Mouse (Mus musculus) layer of hippocampus, adult 2 months (tissue): ENCODE results near the gene Rhox4e. TPM values are rescaled to one million over a fixed set of nuclear protein-coding genes. Genes with fewer than 3 reads are reported as not detected.
"Not testable (repeated sequence)": the region's sequence is repeated elsewhere in the genome, so short reads cannot be mapped to it uniquely, and the experiment has no call there.

Experiments used
- DNase-seq, 2 experiments: peaks; one replicate each; pipeline ENCODE4 v3.0.0; 2022; ENCODE audit warnings: low spot score in 2 of 2
- H3K27ac ChIP-seq: fragments of 200-600 bp; 2 replicates; pipeline ENCODE4 v1.8.1; 2022
- H3K4me3 ChIP-seq: fragments of 200-600 bp; 2 replicates; pipeline ENCODE4 v1.8.1; 2022; ENCODE audit warnings: mild to moderate bottlenecking
- long read RNA-seq, 2 experiments: library from polyadenylated mRNA; stranded (forward); transcript quantifications; one replicate each; pipeline ENCODE4 v2.0.0; 2021; ENCODE audit warnings: borderline mapping rate in 2 of 2
- total RNA-seq, 2 experiments: library from RNA; stranded (reverse); gene quantifications; 2 replicates each; pipeline ENCODE4 v1.2.3; 2021

The Rhox4e gene
- not detected for total RNA-seq
- long read RNA-seq, experiment 1 = 0 reads
- long read RNA-seq, experiment 2 = 0 reads

DNA sequence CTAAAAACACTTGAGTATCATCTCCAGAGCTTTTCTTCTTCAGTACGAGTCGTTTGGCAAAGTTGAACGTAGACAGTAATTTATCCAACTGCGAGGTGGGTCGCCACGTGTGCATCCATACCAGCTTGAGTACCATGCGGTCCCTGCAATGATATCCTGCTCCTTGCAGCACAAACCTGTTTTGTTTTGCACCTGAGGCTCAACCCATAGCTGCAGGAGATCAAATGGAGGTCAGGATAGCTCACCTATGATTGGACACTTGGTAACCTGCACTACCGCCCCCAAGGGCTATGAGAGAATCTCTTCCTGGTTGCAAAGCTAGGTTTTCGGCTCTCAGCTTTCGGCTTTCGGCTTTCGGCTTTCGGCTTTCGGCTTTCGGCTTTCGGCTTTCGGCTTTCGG is at the start of gene Rhox4e:
Gene Rhox4e (plus strand): TSS at position 301 of the 400 bp plus-strand sequence.
- not testable (repeated sequence) for DNase-seq, H3K4me3 ChIP-seq, H3K27ac ChIP-seq

GRCm38 (mm10) chrX:37514059-37514458 is 43.2 kb upstream of the Rhox4e start, which contains the start of gene Rhox4d:
TSS of gene Rhox4d (plus strand) at chrX:37514359.
- not testable (repeated sequence) for H3K4me3 ChIP-seq, DNase-seq, H3K27ac ChIP-seq

- not testable (repeated sequence) for DNase-seq, H3K4me3 ChIP-seq, H3K27ac ChIP-seq
Measured at GRCm38 (mm10) chrX:37530152-37530551, 27.1 kb upstream of the Rhox4e start, which contains the start of gene Rhox2e. TSS of gene Rhox2e (plus strand) at chrX:37530452.

- not testable (repeated sequence) for H3K27ac ChIP-seq, DNase-seq, H3K4me3 ChIP-seq
Measured at GRCm38 (mm10) chrX:37541719-37542118, 15.5 kb upstream of the Rhox4e start, which contains the start of gene Rhox3e. TSS of gene Rhox3e (plus strand) at chrX:37542019.

GRCm38 (mm10) chrX:37571105-37571504 is 13.9 kb downstream of the Rhox4e start, which contains the start of gene Rhox2f:
TSS of gene Rhox2f (plus strand) at chrX:37571405.
- not testable (repeated sequence) for H3K27ac ChIP-seq, DNase-seq, H3K4me3 ChIP-seq

DNA sequence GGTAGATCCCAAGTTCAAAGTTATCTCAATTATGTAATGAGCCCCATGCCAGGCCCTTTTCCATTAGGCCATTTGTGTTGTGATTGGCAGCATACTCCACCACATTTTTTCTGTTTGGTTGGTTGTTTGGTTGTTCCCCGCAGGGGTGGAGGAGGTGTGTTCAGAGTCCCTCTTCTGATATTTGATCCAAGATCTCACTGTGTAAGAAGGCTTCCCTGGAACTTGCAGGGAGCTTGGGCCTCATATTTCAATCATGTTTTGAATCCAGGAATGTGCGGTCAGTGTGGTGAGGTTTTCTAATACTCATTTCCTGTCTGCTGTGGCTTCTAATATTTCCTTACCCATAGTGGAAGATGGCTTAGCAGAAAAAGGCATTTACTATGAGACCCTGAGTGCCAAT is 15.4 kb downstream of the Rhox4e start:
- DNase-seq, H3K4me3 ChIP-seq, H3K27ac ChIP-seq: not testable (repeated sequence)

DNA sequence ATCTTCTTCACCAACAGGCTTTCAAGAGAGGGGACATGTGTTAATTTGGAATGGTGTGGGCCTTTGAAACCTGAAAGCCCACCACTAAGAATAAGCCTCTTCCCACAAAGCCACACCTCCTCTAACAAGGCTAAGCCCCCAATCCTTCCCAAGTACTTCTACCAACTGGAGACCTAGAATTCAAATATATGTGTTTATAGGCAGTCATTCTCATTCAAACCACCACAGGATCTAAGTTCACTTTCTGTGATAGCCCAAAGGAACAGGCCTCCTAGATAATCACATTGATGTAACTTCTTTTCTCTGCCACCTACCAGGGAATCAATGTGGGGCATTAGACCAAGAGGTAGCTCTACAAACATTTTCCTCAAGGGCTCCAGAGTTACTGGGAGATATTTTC is 23.5 kb downstream of the Rhox4e start, which contains the start of gene Rhox3f:
Gene Rhox3f (plus strand): TSS at position 301 of the 400 bp plus-strand sequence.
- not testable (repeated sequence) for DNase-seq, H3K27ac ChIP-seq, H3K4me3 ChIP-seq

GRCm38 (mm10) chrX:37607604-37608003 is 50.4 kb downstream of the Rhox4e start, which contains the start of gene Rhox4f:
TSS of gene Rhox4f (minus strand) at chrX:37607704.
- DNase-seq, H3K27ac ChIP-seq, H3K4me3 ChIP-seq: not testable (repeated sequence)

Other genes starting within 250 kb of the Rhox4e start
- not detected for gene Rhox3a2, start 177.4 kb upstream of the Rhox4e start, total RNA-seq
- gene Rhox4a2, start 166.6 kb upstream of the Rhox4e start, total RNA-seq = not detected
- not detected for gene Rhox2b, start 145.3 kb upstream of the Rhox4e start, total RNA-seq
- not detected for gene Rhox4b, start 124.9 kb upstream of the Rhox4e start, total RNA-seq
- gene Rhox2c, start 103.7 kb upstream of the Rhox4e start, total RNA-seq = not detected
- not detected for gene Rhox3c, start 98.8 kb upstream of the Rhox4e start, total RNA-seq
- gene Rhox4c, start 77.1 kb upstream of the Rhox4e start, total RNA-seq = not detected
- gene Rhox2d, start 64.0 kb upstream of the Rhox4e start, total RNA-seq = not detected
- not detected for gene Rhox4d, start 43.1 kb upstream of the Rhox4e start, total RNA-seq
- not detected for gene Rhox2e, start 27.0 kb upstream of the Rhox4e start, total RNA-seq
- gene Rhox3e, start 15.4 kb upstream of the Rhox4e start, total RNA-seq = not detected
- gene Rhox2f, start 14.0 kb downstream of the Rhox4e start, total RNA-seq = not detected
- not detected for gene Rhox3f, start 23.6 kb downstream of the Rhox4e start, total RNA-seq
- gene Rhox4f, start 50.3 kb downstream of the Rhox4e start, total RNA-seq = not detected
- gene Rhox3g, start 71.2 kb downstream of the Rhox4e start, total RNA-seq = not detected
- not detected for gene Rhox2g, start 86.1 kb downstream of the Rhox4e start, total RNA-seq
- not detected for gene Rhox4g, start 93.9 kb downstream of the Rhox4e start, total RNA-seq
- not detected for gene Rhox3h, start 111.4 kb downstream of the Rhox4e start, total RNA-seq
- not detected for gene Rhox2h, start 115.9 kb downstream of the Rhox4e start, total RNA-seq
- gene Rhox5, start 247.4 kb downstream of the Rhox4e start, total RNA-seq = not detected